Mouse (Mus musculus) stomach, embryonic 14.5 days (tissue): ENCODE data around the gene 2310011J03Rik. TPM values are rescaled to one million over a fixed set of nuclear protein-coding genes. Genes with fewer than 3 reads are reported as not detected.

Experiments
- ATAC-seq: fragments of 200-750 bp; cut with Nextera tagmentation; 2 replicates; pipeline ENCODE4 v1.8.0; 2017; ENCODE audit warnings: low read depth, moderate TSS enrichment; ENCODE audit not compliant: insufficient number of reproducible peaks, insufficient read depth, low FRiP score
- H3K27ac ChIP-seq: fragments of 300-500 bp; sonication (generic); 2 replicates; pipeline ENCODE4 v1.5.1; 2014; ENCODE audit warnings: mild to moderate bottlenecking, low read length, moderate library complexity, mixed read lengths
- H3K27me3 ChIP-seq: fragments of 300-500 bp; sonication (generic); 2 replicates; pipeline ENCODE4 v1.6.1; 2014; ENCODE audit warnings: low read length, control low read depth, mixed read lengths; ENCODE audit not compliant: control insufficient read depth, insufficient read depth
- H3K36me3 ChIP-seq: fragments of 300-500 bp; sonication (generic); 2 replicates; pipeline ENCODE4 v1.6.1; 2014; ENCODE audit warnings: mild to moderate bottlenecking, control low read depth, low read length, moderate library complexity, mixed read lengths; ENCODE audit not compliant: control insufficient read depth, insufficient read depth
- H3K4me1 ChIP-seq: fragments of 300-500 bp; sonication (generic); 2 replicates; pipeline ENCODE4 v1.6.1; 2014; ENCODE audit warnings: low read length, control low read depth, mixed read lengths; ENCODE audit not compliant: control insufficient read depth, insufficient read depth
- H3K4me2 ChIP-seq: fragments of 300-500 bp; sonication (generic); replicated peaks from 2 replicates; pipeline ENCODE4 v1.6.1; 2014; ENCODE audit warnings: low read depth, low read length, control low read depth
- H3K4me3 ChIP-seq: fragments of 300-500 bp; sonication (generic); 2 replicates; pipeline ENCODE4 v1.5.1; 2014; ENCODE audit warnings: low read depth, low read length, control low read depth
- H3K9ac ChIP-seq: fragments of 300-500 bp; sonication (generic); replicated peaks from 2 replicates; pipeline ENCODE4 v1.6.1; 2014; ENCODE audit warnings: low read depth, mild to moderate bottlenecking, control low read depth, low read length, moderate library complexity, mixed read lengths
- H3K9me3 ChIP-seq: fragments of 300-500 bp; sonication (generic); 2 replicates; pipeline ENCODE4 v1.6.1; 2016; ENCODE audit warnings: low read depth, low read length, control low read depth; ENCODE audit not compliant: control insufficient read depth
- WGBS: fragments of 180-500 bp; shearing (Covaris S2); extraction: QIAGEN DNeasy Blood & Tissue Kit; methylation state at CpG from one replicate; pipeline ENCODE4 v1.1.7; 2014; 5-methylcytosine and 5-hydroxymethylcytosine counted together
- polyA plus RNA-seq: library from polyadenylated mRNA; unstranded; fragments of >200 nt; fragmentation: Nextera tagmentation; extraction: Ambion mirVana; gene quantifications from 2 replicates; pipeline ENCODE4 v1.2.1, GENCODE M21; 2014

2310011J03Rik gene
- polyA plus RNA-seq, 1 experiment from 2014 or later, result 39.6 TPM

GRCm38 (mm10) chr10:80325045-80325444 lies 4.7 kb upstream of the 2310011J03Rik start:
- Histone ChIP-seq H3K4me2 (no peak overlapping the region), H3K27ac (no peak overlapping the region), H3K4me1 (0 out of 2 replicates have a peak, but pooled peaks cover 6% of the 10 kb centered on the region), H3K27me3 (no peaks in the 10 kb centered on the region), H3K36me3 (no peaks in the 10 kb centered on the region), H3K4me3 (no peak overlapping the region), H3K9ac (no peak overlapping the region), H3K9me3 (no peaks in the 10 kb centered on the region)
- WGBS, result 75% methylated on average over 21 of the region's 21 CpGs
- ATAC-seq, result no peak

DNA sequence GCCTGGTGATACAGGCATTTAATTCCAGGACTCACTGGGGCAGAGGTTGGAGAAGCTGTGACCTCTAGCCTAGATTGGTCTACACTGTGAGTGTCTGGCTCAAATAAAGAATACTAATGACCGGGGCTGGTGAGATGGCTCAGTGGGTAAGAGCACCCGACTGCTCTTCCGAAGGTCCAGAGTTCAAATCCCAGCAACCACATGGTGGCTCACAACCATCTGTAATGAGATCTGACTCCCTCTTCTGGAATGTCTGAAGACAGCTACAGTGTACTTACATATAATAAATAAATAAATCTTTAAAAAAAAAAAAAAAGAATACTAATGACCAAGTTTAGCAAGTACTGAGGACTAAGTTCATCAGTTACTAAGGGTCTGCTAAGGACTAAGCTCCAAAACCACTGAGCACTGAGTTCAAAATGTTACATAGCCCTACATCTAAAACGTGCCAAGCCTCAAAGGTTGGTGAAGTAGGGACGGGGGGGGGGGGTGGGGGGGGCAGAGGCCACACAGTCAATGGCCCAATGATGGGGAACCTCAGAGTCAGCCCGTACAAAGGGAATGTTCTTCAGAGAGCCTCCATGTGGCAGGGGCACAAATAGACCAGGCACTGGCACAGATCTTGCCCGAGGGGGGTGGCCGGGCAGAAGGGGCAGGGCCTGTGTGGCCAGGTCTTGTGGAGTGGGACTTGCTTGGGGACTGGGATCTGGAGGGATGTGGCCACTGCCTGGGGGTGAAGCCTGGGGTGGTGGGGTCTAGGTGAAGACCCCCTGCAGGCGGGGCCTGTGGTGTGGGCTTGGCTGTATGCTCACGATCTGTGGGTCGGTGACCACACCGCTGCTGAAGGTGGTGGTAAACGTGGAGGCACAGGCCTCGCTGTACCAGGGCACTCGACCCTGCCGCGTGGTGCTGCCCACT lies 4.0 kb upstream of the 2310011J03Rik start:
- no peaks in the 10 kb centered on the region for H3K27me3 ChIP-seq
- H3K4me1 ChIP-seq, result peaks cover 8% of the 10 kb centered on the region; the same call in 1 of the 2 replicates
- H3K9me3 ChIP-seq, result no peaks in the 10 kb centered on the region
- 86% methylated on average over 17 of the region's 17 CpGs for WGBS
- H3K4me2 ChIP-seq, result peak overlapping the region; percentile 97
- no peak overlapping the region for H3K9ac ChIP-seq
- no peaks in the 10 kb centered on the region for H3K36me3 ChIP-seq
- no peak overlapping the region for H3K4me3 ChIP-seq
- no peak overlapping the region for H3K27ac ChIP-seq
- no peak for ATAC-seq

GRCm38 (mm10) chr10:80323261-80324119 lies 3.2 kb upstream of the 2310011J03Rik start:
- no peak overlapping the region for H3K27ac ChIP-seq
- no peaks in the 10 kb centered on the region for H3K27me3 ChIP-seq
- peak overlapping the region; percentile 43 for H3K9ac ChIP-seq
- WGBS, result 1% methylated on average over 39 of the region's 46 CpGs
- no peaks in the 10 kb centered on the region for H3K36me3 ChIP-seq
- peak; percentile 39 for ATAC-seq
- H3K4me1 ChIP-seq, result peaks cover 9% of the 10 kb centered on the region; the same call in 1 of the 2 replicates
- peak overlapping the region; percentile 43 for H3K4me3 ChIP-seq
- peak overlapping the region; percentile 97 for H3K4me2 ChIP-seq
- H3K9me3 ChIP-seq, result no peaks in the 10 kb centered on the region

- Histone ChIP-seq H3K27me3 (no peaks in the 10 kb centered on the region), H3K9ac (peak overlapping the region; percentile 43), H3K4me3 (peak overlapping the region; percentile 43), H3K4me1 (peaks cover 9% of the 10 kb centered on the region; the same call in 1 of the 2 replicates), H3K4me2 (peak overlapping the region; percentile 97), H3K36me3 (no peaks in the 10 kb centered on the region), H3K9me3 (no peaks in the 10 kb centered on the region), H3K27ac (no peak overlapping the region)
- WGBS, result 4% methylated on average over 28 of the region's 28 CpGs
- no peak for ATAC-seq
Observed at GRCm38 (mm10) chr10:80322811-80323211, 2.5 kb upstream of the 2310011J03Rik start.

- H3K4me1 ChIP-seq, result peaks cover 9% of the 10 kb centered on the region; the same call in 1 of the 2 replicates
- H3K9ac ChIP-seq, result no peak overlapping the region; the same call in 1 of the 2 replicates
- 0 out of 2 replicates have a peak, but pooled peaks cover 4% of the 10 kb centered on the region for H3K27me3 ChIP-seq
- no peaks in the 10 kb centered on the region for H3K36me3 ChIP-seq
- no peaks in the 10 kb centered on the region for H3K9me3 ChIP-seq
- peak overlapping the region; percentile 97 for H3K4me2 ChIP-seq
- peak overlapping the region; percentile 43; the same call in 1 of the 2 replicates for H3K4me3 ChIP-seq
- ATAC-seq, result no peak
- 85% methylated on average over 21 of the region's 21 CpGs for WGBS
- H3K27ac ChIP-seq, result no peak overlapping the region
Observed at GRCm38 (mm10) chr10:80321670-80322581, 1.6 kb upstream of the 2310011J03Rik start.

GRCm38 (mm10) chr10:80321014-80321669 lies 805 bp upstream of the 2310011J03Rik start:
- Histone ChIP-seq H3K36me3 (no peaks in the 10 kb centered on the region), H3K9ac (no peak overlapping the region), H3K4me1 (peaks cover 9% of the 10 kb centered on the region; the same call in 1 of the 2 replicates), H3K4me3 (no peak overlapping the region), H3K27ac (no peak overlapping the region), H3K4me2 (no peak overlapping the region), H3K9me3 (no peaks in the 10 kb centered on the region), H3K27me3 (peaks cover 8% of the 10 kb centered on the region; the same call in 1 of the 2 replicates)
- no peak for ATAC-seq
- 69% methylated on average over 6 of the region's 6 CpGs for WGBS

GRCm38 (mm10) chr10:80317011-80317410 lies 3.3 kb downstream of the 2310011J03Rik start:
- Histone ChIP-seq H3K9me3 (no peaks in the 10 kb centered on the region), H3K27ac (no peak overlapping the region), H3K36me3 (no peaks in the 10 kb centered on the region), H3K9ac (no peak overlapping the region), H3K4me3 (no peak overlapping the region), H3K4me2 (no peak overlapping the region), H3K27me3 (peaks cover 46% of the 10 kb centered on the region), H3K4me1 (peaks cover 19% of the 10 kb centered on the region)
- no peak for ATAC-seq
- WGBS, result 64% methylated on average over 10 of the region's 10 CpGs
